Mouse (Mus musculus) stomach, embryonic 14.5 days (tissue): Measurements from ENCODE around the gene Vtcn1. TPM values are rescaled to one million over a fixed set of nuclear protein-coding genes. Genes with fewer than 3 reads are reported as not detected.
A peak's percentile ranks its signal among the peaks of the same experiment; 100 is the strongest.

Source experiments
- ATAC-seq: fragments of 200-750 bp; cut with Nextera tagmentation; 2 replicates; pipeline ENCODE4 v1.8.0; 2017; ENCODE audit warnings: low read depth, moderate TSS enrichment; ENCODE audit not compliant: insufficient number of reproducible peaks, insufficient read depth, low FRiP score
- H3K27ac ChIP-seq: fragments of 300-500 bp; sonication (generic); 2 replicates; pipeline ENCODE4 v1.5.1; 2014; ENCODE audit warnings: mild to moderate bottlenecking, low read length, moderate library complexity, mixed read lengths
- H3K27me3 ChIP-seq: fragments of 300-500 bp; sonication (generic); 2 replicates; pipeline ENCODE4 v1.6.1; 2014; ENCODE audit warnings: low read length, control low read depth, mixed read lengths; ENCODE audit not compliant: control insufficient read depth, insufficient read depth
- H3K36me3 ChIP-seq: fragments of 300-500 bp; sonication (generic); 2 replicates; pipeline ENCODE4 v1.6.1; 2014; ENCODE audit warnings: mild to moderate bottlenecking, control low read depth, low read length, moderate library complexity, mixed read lengths; ENCODE audit not compliant: control insufficient read depth, insufficient read depth
- H3K4me1 ChIP-seq: fragments of 300-500 bp; sonication (generic); 2 replicates; pipeline ENCODE4 v1.6.1; 2014; ENCODE audit warnings: low read length, control low read depth, mixed read lengths; ENCODE audit not compliant: control insufficient read depth, insufficient read depth
- H3K4me2 ChIP-seq: fragments of 300-500 bp; sonication (generic); replicated peaks from 2 replicates; pipeline ENCODE4 v1.6.1; 2014; ENCODE audit warnings: low read depth, low read length, control low read depth
- H3K4me3 ChIP-seq: fragments of 300-500 bp; sonication (generic); 2 replicates; pipeline ENCODE4 v1.5.1; 2014; ENCODE audit warnings: low read depth, low read length, control low read depth
- H3K9ac ChIP-seq: fragments of 300-500 bp; sonication (generic); replicated peaks from 2 replicates; pipeline ENCODE4 v1.6.1; 2014; ENCODE audit warnings: low read depth, mild to moderate bottlenecking, control low read depth, low read length, moderate library complexity, mixed read lengths
- H3K9me3 ChIP-seq: fragments of 300-500 bp; sonication (generic); 2 replicates; pipeline ENCODE4 v1.6.1; 2016; ENCODE audit warnings: low read depth, low read length, control low read depth; ENCODE audit not compliant: control insufficient read depth
- WGBS: fragments of 180-500 bp; shearing (Covaris S2); extraction: QIAGEN DNeasy Blood & Tissue Kit; methylation state at CpG from one replicate; pipeline ENCODE4 v1.1.7; 2014; 5-methylcytosine and 5-hydroxymethylcytosine counted together
- polyA plus RNA-seq: library from polyadenylated mRNA; unstranded; fragments of >200 nt; fragmentation: Nextera tagmentation; extraction: Ambion mirVana; gene quantifications from 2 replicates; pipeline ENCODE4 v1.2.1, GENCODE M21; 2014

The Vtcn1 gene
- polyA plus RNA-seq, 1 experiment from 2014 or later = 2.0 TPM

DNA sequence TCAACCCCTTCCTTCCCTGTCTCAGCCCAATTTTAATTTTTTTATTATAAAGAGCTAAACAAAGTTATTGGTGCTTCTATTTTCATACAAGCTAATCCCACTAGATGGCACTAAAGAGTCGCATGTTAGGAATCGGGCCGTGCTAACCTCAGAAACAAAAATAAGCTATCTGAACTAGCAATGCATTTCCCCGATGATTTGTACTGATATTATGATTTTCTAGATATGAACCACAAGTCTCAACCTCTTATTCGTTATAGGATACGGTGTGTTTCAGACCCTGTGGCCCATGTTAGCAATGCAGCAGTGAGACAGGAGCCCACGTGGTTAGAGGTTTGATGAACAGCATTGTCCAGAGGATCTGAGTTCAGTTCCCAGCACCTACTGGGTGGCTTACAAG, 91.6 kb downstream of the Vtcn1 start:
- Histone ChIP-seq H3K4me1 (peaks cover 9% of the 10 kb centered on the region; the same call in 1 of the 2 replicates), H3K9ac (no peak overlapping the region), H3K27me3 (no peaks in the 10 kb centered on the region), H3K27ac (no peak overlapping the region), H3K36me3 (no peaks in the 10 kb centered on the region), H3K4me3 (no peak overlapping the region), H3K4me2 (no peak overlapping the region), H3K9me3 (no peaks in the 10 kb centered on the region)
- no peak for ATAC-seq
- WGBS = 16% methylated on average over 7 of the region's 7 CpGs

DNA sequence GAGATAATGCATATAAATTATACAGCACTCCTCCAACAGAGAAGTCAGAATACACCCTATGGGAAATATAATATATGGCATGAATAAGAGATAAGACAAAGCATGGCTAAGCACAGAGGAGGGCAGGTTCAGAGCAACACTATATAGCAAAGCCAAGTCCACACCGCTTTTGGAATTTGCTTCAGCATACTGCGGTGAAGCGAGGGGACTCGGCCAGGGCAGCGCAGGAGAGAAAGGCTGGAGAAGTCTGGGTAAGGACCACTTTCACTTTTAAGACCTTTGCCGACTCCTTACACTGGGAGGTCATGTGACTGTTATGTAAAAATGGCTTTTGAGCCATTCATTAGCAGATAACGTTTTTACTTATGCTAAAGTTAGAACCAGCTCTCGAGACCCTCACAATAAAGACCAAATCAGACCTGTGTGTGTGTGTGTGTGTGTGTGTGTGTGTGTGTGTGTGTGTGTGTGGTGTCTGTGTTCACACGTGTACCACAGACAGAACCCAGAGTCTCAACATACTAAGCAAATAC, 95.4 kb downstream of the Vtcn1 start:
- Histone ChIP-seq H3K36me3 (no peaks in the 10 kb centered on the region), H3K27ac (no peak overlapping the region), H3K4me1 (peaks cover 26% of the 10 kb centered on the region), H3K9me3 (no peaks in the 10 kb centered on the region), H3K4me3 (no peak overlapping the region), H3K9ac (no peak overlapping the region), H3K4me2 (no peak overlapping the region), H3K27me3 (no peaks in the 10 kb centered on the region)
- ATAC-seq = no peak
- 82% methylated on average over 9 of the region's 9 CpGs for WGBS

DNA sequence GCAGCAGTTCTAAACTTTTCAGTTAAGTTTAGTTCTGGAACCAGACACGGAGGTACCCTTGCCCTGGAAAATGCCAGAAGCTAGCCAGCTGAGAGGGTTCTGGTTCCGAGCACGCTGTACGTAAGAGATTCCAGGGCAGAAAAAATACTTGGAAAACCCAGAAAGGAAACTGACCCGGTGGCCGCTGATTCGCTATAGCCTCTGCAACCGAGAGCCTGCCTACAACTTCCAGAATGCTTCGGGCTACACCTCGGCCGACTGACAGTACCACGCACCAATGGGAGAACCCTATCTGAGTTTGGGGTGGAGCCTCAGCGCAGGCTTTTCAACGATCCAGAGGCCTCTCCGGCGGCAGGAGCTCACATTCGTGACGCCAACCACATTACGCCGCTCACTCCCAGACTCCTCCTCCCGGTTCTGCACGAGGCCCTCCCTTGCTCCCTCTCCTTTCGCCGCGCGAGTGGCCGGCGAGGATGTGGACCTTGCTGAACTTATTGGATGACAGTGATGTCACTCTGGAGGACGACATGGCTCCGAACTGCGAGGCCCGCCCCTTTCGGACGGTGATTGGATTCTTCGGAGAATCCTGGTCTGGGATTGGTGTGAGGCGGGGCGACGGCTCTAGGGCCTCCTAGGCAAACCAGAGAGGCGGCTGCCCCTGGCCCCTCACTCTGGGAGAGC, 96.7 kb downstream of the Vtcn1 start, which contains the start of gene Trim45:
TSS of gene Trim45 (plus strand) at position 378 of the 681 bp plus-strand sequence.
- Histone ChIP-seq H3K4me2 (peak within 1 kb of the TSS; percentile 82), H3K36me3 (no peaks in the 10 kb centered on the region), H3K4me3 (peak within 1 kb of the TSS; percentile 48), H3K27me3 (no peaks in the 10 kb centered on the region), H3K9ac (peak within 1 kb of the TSS; percentile 58), H3K4me1 (peaks cover 28% of the 10 kb centered on the region), H3K27ac (peak within 1 kb of the TSS; percentile 81), H3K9me3 (no peaks in the 10 kb centered on the region)
- peak; percentile 99 for ATAC-seq
- under 1% methylated on average over 39 of the region's 39 CpGs for WGBS

DNA sequence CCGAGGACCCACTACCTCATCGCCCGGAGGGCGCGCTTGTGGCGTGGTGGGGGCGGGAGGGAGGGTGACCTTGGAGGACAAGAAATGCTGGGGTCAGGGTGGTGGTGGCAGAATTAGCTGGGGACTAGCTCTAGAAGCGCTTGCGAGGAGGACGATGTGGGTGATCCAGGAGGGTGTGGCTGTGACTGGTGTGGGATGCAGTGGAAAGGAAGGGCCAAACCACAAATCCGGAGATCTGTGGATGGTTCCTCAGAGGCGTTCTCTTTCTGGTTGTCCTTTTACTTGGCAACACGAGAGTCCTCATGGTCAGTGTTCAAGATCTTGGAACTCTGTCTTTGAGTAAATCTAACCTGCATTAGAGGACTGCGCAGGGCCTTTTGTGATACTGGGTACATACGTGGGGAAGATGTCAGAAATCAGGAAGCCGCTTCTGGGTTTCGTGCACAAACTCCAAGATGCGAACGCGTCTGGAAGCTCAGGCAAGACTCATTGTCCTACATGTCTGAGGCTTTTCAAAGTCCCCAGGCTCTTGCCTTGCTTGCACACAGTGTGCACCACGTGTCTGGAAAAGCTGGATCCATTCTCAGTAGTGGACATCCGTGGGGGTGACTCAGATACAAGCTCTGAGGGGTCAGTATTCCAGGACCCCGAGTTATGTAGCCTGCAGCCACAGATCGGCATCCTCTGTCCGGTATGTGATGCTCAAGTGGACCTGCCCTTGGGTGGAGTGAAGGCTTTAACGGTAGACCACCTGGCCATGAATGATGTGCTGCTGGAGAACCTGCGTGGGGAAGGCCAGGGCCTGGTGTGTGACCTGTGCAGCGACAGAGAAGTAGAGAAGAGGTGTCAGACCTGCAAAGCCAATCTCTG, 97.5 kb downstream of the Vtcn1 start:
- Histone ChIP-seq H3K9ac (peak overlapping the region; percentile 58; the same call in 1 of the 2 replicates), H3K27me3 (no peaks in the 10 kb centered on the region), H3K9me3 (no peaks in the 10 kb centered on the region), H3K4me2 (peak overlapping the region; percentile 82), H3K36me3 (no peaks in the 10 kb centered on the region; the same call in 1 of the 2 replicates), H3K4me3 (peak overlapping the region; percentile 48), H3K27ac (peak overlapping the region; percentile 66; the same call in 1 of the 2 replicates), H3K4me1 (peaks cover 28% of the 10 kb centered on the region)
- WGBS = 34% methylated on average over 28 of the region's 28 CpGs
- peak; percentile 57 for ATAC-seq

DNA sequence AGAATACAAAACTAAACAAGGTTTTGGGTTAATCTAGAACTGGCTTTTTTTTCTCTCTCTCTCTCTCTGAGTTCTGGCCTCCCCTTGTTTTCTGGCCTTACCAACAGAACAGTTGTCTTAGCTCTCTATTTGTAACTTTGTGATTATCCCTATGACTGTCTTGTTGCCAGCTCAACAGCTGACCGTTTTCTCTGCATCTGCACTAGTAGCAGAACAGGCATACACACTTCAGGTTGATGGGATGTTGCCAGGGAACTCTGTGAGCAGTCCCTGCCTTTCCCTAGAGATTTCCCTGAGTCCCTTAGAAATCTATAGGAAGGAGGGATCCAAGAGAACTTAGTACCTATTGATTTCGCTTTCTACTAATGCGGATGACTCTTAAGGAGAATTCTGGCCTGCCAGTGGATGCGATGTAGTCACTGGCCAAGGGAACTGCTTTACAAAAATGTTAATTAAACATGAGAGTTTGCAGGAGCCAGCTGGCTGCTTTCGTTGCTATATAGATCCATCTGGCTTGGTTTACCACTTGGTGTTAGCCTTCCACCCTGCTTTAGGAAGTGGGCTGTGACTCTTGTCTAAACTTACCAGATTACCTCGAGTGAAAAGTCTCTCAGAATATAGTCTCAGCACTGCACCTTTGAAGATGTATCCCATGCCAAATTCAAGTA, 98.9 kb downstream of the Vtcn1 start:
- Histone ChIP-seq H3K4me1 (peaks cover 28% of the 10 kb centered on the region), H3K27me3 (no peaks in the 10 kb centered on the region), H3K4me2 (no peak overlapping the region), H3K4me3 (no peak overlapping the region), H3K9me3 (no peaks in the 10 kb centered on the region), H3K27ac (no peak overlapping the region), H3K36me3 (peaks cover 4% of the 10 kb centered on the region; the same call in 1 of the 2 replicates), H3K9ac (0 out of 2 replicates have a peak overlapping the region, but pooled peaks have one; percentile 10)
- 60% methylated on average over 6 of the region's 6 CpGs for WGBS
- no peak for ATAC-seq

DNA sequence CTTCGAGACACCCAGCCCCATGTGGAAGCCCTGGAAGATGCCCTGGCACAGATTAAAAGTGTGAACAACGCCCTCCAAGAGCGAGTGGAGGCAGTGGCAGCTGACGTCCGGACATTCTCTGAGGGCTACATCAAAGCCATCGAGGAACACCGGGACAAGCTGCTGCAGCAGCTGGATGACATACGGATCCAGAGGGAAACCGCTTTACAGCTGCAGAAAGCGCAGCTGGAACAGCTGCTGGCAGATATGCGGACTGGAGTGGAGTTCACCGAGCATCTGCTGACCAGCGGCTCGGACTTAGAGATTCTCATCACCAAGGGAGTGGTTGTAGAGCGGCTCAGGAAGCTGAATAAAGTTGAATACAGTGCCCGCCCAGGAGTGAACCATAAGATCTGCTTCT, 99.9 kb downstream of the Vtcn1 start:
- Histone ChIP-seq H3K4me1 (peaks cover 28% of the 10 kb centered on the region), H3K36me3 (peaks cover 4% of the 10 kb centered on the region; the same call in 1 of the 2 replicates), H3K4me2 (no peak overlapping the region), H3K4me3 (no peak overlapping the region), H3K9me3 (no peaks in the 10 kb centered on the region), H3K27me3 (no peaks in the 10 kb centered on the region), H3K27ac (no peak overlapping the region), H3K9ac (no peak overlapping the region)
- ATAC-seq = no peak
- 79% methylated on average over 16 of the region's 16 CpGs for WGBS

DNA sequence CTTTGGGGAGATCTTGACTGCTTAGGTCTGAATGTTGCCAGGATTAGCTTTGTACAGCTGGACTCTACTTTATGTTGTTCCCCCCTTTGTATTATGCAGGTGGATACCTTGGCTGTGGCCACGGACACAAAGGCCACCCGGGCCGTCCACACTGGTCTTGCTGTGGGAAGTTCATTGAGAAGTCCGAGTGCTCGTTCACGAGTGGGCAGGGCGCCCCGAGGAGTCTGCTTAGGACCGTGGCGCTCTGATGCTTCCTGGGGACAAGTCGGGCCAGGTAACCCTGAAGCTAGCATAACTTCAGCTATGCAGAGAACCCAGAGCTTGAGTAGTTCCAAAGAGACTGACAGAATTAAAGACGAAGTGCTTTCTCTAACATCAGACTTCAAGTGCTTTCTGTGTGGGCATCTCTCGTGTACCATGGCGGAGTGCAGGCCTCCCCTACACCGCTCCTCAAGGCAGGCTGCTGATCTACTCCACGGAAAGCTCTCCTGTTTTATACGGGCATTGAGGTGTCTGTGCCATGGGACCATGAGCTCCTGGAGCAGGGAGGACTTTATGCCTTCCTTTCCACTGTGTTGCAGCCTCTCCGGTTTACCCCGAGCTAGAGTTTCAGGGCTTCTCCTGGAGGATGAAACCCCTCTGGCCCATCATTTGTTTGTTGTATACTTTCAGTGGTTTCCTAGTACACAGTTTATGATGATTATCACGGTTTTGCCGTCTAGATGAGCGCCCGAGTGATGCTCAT, 106.2 kb downstream of the Vtcn1 start:
- H3K9ac ChIP-seq = no peak overlapping the region
- no peaks in the 10 kb centered on the region for H3K9me3 ChIP-seq
- 0 out of 2 replicates have a peak, but pooled peaks cover 1% of the 10 kb centered on the region for H3K4me1 ChIP-seq
- no peak overlapping the region for H3K4me2 ChIP-seq
- H3K36me3 ChIP-seq = peaks cover 33% of the 10 kb centered on the region
- no peak for ATAC-seq
- 95% methylated on average over 23 of the region's 23 CpGs for WGBS
- no peak overlapping the region for H3K27ac ChIP-seq
- no peak overlapping the region for H3K4me3 ChIP-seq
- H3K27me3 ChIP-seq = no peaks in the 10 kb centered on the region
